Mouse (Mus musculus) large intestine, adult 2 months (tissue): Measurements from ENCODE around the gene Sptb. TPM values are rescaled to one million over a fixed set of nuclear protein-coding genes. Genes with fewer than 3 reads are reported as not detected.

ENCODE experiments used
- DNase-seq: peaks from one replicate; pipeline ENCODE4 v3.0.0-alpha.2; 2012; ENCODE audit warnings: low read depth, low spot score
- WGBS: fragments of 180-500 bp; shearing (Covaris S2); methylation state at CpG from one replicate; pipeline ENCODE4 v1.1.7; 2018; 5-methylcytosine and 5-hydroxymethylcytosine counted together
- polyA plus RNA-seq: library from polyadenylated mRNA; depleted of rRNA; stranded (reverse); fragments of >200 nt; gene quantifications from 2 replicates; pipeline ENCODE4 v1.2.3, GENCODE M21; 2012; rRNA removed

Gene Sptb
- 0.40 and 0.52 TPM in 2 replicates for polyA plus RNA-seq

- 1% methylated on average over 40 of the region's 40 CpGs for WGBS
- no peak for DNase-seq
Observed at GRCm38 (mm10) chr12:76710351-76711100, at the start of gene Sptb. TSS of gene Sptb (minus strand) at chr12:76710547.

- DNase-seq: no peak
- 35% methylated on average over 14 of the region's 14 CpGs for WGBS
Observed at GRCm38 (mm10) chr12:76752652-76753318, 42.4 kb upstream of the Sptb start.

GRCm38 (mm10) chr12:76750866-76751459 is 40.6 kb upstream of the Sptb start:
- 83% methylated on average over 16 of the region's 16 CpGs for WGBS
- DNase-seq: no peak

DNA sequence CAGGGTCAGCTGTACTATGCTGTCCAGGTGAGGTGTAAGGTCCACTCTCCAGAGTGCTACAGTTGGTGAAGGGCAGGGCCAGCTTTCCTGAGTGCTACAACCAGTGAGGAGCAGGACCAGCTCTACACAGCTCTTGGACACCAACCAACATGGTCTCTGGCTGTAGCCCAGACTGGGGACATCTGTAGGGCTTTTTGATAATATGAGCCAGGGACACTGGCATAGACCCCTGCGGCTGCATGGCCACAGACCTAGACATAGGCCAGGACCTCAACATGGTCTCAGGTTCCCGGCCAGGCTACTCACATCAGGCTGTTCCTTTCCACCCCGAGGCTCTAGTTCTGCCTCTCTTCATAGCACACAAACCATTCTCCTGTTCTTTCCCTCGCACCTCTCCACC is 17.6 kb upstream of the Sptb start:
- no peak for DNase-seq
- WGBS: 90% methylated on average over 4 of the region's 4 CpGs

GRCm38 (mm10) chr12:76722026-76722425 is 11.7 kb upstream of the Sptb start:
- no peak for DNase-seq
- 57% methylated on average over 3 of the region's 3 CpGs for WGBS

DNA sequence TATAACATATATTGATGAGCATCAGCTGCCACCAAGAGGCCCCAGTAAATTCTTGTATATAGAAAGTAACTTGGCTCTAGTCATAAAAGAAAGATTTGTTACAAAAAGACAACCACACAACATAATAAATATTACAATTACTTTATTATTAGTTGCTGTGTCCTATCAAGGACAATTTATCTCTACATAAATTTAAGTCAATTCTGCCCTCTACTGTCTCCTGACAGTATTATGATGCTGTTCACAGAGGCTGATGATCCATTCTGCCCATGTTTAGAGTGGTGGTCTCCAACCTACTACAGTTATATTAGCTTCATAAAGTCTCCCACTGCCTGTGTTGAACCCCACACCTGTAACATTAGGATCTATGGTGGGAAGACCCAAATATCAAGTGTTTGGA is 10.2 kb upstream of the Sptb start:
- DNase-seq: no peak

DNA sequence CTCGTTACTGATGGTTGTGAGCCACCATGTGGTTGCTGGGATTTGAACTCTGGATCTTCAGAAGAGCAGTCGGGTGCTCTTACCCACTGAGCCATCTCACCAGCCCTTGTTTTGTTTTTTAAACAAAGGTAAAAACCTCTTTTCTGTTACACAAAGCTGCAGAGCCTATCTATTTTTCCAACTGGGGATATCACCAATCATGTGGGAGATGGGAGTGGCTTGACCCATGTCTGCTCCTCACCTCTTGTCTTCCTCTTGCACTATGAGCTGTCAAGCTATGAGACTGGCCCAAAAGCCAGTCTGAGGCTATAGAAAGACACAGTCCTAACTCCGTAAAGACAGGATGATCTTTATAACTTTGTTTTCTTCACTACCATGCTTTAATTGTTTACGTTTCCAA is 8.0 kb upstream of the Sptb start:
- WGBS: 69% methylated on average over 4 of the region's 4 CpGs
- DNase-seq: no peak

DNA sequence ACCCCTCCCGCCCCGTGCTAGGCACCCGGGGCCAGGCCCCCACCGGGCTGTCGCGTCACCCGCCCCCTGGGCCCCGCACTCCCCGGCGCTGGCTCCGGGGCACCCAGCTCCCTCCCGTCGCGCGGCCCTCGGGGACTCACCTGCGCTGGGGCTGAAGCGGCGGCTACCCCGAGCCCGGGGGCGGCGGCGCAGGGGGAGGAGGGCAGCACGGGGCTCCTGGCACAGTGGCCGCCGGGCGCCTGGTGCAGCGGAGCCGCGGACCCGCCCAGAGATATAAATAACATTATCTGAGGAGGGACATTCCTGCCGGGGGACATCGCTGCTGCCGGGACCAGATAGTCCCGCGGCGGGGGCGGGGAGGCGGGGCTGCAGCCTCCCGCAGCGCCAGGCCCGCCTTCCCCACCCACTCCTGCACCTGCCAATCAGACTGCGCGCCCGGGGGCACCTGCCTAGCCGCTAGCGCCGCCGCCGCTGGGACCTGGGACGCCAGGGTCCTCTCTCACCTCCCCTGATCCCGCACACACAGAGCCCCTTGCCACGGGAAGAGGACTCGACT is 474 bp downstream of the Sptb start:
- WGBS: under 1% methylated on average over 55 of the region's 55 CpGs
- no peak for DNase-seq

DNA sequence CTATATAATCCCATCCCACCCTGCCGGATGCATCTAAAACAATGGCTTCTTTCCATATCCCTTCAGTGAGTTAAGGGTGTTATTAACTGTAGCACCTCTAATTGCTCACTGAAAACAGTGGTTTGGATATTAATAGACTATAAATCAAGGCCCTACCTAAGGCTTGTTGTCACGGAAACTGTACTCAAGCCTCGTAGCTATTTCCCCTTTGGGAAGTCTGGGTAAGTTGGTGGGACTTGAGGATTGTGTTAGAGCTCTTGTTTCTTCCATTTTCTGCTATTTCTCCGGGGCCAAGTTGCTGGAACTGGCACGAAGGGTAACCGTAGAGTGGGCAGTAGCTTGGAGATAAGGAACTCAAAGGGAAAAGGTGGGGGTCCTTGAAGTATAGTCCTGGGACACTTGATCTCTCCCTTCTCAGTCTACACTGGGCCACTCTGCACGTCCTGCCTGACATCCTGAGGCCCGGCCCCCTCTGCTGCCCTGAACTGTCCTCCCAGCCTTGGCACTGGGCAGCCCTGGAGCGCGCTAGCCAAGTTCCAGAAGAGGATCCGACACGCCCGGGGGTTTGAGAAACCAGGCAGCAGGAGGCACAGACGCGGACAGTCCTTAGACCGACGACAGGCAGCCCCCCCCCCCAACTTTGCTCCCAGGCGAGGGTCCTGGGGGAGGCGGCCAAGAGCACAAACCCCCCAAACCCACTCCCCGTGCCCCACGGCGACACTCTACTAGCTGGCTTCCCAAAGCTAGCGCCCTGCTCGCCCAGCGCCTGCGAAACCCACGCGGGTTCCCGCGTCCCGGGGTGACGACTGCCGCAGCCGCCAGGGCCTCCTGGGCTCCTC is 1.2 kb downstream of the Sptb start:
- WGBS: 13% methylated on average over 34 of the region's 34 CpGs
- no peak for DNase-seq

- no peak for DNase-seq
- 82% methylated on average over 3 of the region's 3 CpGs for WGBS
Observed at GRCm38 (mm10) chr12:76708181-76708580, 2.2 kb downstream of the Sptb start.

DNA sequence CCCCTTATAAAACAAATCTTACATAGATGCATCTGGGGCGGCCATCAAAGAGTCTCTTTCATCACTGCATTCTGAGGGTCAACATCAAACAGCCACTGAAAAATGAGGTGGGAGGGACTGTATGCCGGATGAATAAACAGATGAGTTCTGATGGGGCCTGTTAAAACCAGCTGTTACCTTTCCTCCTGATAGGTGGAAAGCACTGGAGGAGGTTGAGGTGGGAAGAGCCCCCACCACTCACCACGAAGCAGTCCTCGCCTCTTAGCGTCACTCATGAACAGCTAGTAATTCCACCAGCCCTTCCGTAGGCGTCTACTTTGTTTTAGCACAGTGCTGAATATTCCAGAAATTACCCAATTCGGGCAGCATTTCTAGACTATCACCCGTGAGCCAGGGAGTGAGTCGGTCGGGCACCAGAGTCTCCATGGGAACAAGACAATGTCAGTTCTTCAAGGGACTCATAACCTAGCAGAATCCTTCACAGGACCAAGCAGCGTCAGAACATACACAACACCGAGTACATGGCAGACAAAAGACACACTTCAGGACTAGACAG is 13.9 kb downstream of the Sptb start:
- WGBS: 86% methylated on average over 13 of the region's 13 CpGs
- DNase-seq: no peak

DNA sequence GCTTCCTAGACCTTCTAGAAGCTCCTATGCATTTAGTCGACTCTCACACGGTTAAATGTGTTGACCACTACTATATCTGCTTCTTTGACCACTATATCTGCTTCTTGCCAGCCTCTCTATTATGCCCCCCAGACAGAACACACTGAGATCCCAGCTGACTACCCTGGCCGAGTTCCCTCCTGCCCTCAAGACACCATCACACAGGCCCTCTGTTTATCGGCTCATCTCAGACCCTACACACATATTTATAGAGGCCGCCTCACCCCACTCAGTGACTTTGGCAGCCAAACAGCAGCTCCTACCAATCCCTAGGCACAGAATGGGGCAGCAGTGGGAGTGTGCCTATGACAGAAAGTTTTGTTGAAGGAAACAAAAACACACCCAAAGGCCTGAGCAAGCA is 14.6 kb downstream of the Sptb start:
- WGBS: 72% methylated on average over 5 of the region's 5 CpGs
- no peak for DNase-seq

DNA sequence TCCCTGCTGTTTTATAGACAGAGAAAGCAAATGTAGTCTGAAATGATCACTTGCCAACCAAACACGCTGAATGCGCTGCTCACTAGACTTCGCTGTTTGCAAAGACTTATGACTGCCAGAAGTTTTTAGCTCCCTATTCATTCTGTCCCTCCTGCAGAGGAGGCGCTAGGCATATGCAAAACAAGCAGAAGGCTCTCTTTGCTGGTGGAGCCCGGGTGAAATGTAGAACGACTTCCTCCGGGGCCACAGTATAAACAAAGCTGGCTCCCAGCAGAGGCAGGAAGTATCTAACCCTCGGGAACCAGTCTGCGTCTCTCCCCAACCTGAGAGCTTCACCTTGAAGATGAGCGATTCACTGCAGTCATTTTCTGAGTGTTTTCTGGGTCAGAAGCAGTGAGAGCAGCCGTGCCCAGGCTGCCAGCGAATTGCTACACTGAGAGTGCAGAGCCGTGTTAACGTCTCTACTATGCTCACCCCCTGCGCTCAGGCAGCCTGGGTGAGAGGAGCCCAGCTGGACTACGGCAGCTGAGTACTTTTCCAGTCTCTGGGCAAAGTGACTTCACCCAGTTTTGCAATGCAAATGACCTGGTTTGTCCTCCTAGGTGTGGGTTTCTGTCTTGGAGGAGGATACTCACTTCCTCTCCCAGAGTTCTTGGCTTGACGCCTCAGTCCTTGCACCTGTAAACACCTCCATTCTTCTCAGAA is 15.4 kb downstream of the Sptb start:
- DNase-seq: no peak
- WGBS: 3% methylated on average over 17 of the region's 17 CpGs

DNA sequence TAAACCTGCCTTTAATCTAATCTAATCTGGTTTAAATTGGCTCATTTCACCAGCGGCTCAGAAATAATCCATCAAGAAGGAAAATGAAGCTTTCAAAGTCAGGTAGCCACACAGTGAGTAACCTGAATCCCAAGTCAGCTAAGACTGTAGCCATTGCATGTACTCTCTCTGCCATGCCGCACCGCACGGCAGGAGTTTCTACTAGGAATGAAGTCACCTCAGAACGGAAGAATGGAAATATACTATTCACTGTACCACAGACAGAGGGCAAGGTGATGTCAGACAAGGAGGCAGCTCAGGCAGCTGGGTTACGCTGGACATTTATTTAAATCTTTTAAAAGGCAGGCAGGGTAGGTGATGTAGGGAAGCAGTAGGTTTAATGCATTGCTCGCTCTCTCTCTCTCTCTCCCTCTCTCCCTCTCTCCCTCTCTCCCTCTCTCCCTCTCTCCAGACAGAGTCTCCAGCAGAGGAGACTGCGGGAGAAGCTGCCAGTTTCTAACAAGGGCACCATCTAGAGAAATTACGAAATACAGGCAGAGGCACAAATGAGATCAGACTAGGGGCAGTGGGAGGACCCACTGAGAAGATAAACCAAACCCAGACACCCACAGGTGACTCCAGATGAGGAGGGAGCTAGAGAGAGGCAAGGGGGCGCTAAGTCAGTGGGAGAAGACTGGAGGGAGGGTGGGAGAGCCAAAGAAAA is 22.7 kb downstream of the Sptb start:
- WGBS: 83% methylated on average over 10 of the region's 10 CpGs
- no peak for DNase-seq

DNA sequence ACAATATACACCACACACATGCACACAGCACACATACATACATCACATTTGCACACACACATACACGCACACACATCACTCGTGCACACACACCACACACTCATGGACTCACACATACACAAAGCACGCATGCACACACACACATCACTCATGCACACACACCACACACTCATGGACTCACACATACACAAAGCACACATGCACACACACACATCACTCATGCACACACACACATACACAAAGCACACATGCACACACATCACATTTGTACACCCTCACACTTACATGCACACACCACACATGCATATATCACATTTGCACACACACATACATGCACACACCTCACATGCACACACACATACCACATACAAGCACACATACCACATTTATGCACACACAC is 24.7 kb downstream of the Sptb start:
- WGBS: 90% methylated on average over 3 of the region's 3 CpGs
- DNase-seq: no peak

DNA sequence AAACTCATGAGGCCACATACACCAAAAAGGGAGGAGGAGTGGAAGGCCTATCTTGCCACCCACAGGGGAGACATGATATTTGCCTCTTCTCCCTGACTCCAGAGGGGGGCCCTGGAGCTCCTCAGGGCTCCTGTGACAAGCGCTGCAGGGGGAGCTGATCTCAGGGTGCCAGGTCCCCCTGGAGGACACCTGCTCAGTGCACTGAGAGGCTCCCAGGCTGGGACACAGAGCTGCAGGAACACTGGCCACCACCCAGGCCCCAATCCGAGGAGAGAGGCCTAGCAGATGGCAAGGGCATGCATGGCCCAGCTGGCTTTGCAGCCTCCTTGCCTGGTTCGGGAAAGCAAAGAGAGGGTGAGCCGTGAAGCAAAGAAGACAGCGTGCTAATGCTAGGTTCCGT is 25.9 kb downstream of the Sptb start:
- no peak for DNase-seq
- 80% methylated on average over 6 of the region's 6 CpGs for WGBS

GRCm38 (mm10) chr12:76681937-76682336 is 28.4 kb downstream of the Sptb start:
- DNase-seq: no peak

DNA sequence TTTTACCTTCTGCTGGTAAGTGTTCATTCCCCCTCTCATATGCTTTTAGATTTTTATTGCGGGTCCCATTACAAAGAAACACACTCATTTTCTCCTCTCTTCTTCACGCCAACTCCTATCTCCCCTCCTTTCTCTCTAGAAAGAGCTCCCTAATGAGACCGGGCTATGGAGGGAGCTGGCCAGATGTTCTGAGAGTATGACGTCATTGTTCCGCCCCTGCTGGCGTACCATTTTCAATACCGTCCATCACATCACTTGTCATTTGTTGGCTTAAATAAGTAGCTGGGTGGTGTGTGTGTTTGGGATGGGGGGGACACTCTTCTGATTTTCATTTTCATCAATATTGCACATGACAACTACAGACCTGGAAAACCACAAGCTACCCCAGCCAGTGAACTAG is 33.3 kb downstream of the Sptb start:
- WGBS: 66% methylated on average over 7 of the region's 7 CpGs
- DNase-seq: no peak

- no peak for DNase-seq
- WGBS: 67% methylated on average over 22 of the region's 22 CpGs
Observed at GRCm38 (mm10) chr12:76676477-76676876, 33.9 kb downstream of the Sptb start.
